Mouse (Mus musculus): ENCODE measurements at regions not wholly inside any gene's neighbourhood (a gene's known extent, or its start where the extent isn't known, plus 50 kb on each side); places are given as distances from the start of the nearest gene placed in this dataset.

GRCm38 (mm10) chr6:16064691-16065090 is 344.2 kb downstream of the Mdfic start:
- no peak for ATAC-seq

GRCm38 (mm10) chr6:16065121-16065520 is 344.7 kb downstream of the Mdfic start:
- ATAC-seq: no peak

- ATAC-seq: no peak
These were observed 355.8 kb downstream of the Mdfic start for GRCm38 (mm10) chr6:16076266-16076665.

- ATAC-seq: no peak
These were observed 356.8 kb downstream of the Mdfic start for GRCm38 (mm10) chr6:16077195-16077810.

GRCm38 (mm10) chr6:16077917-16078316 is 357.5 kb downstream of the Mdfic start:
- ATAC-seq: no peak

- no peak for ATAC-seq
These were observed 366.6 kb downstream of the Mdfic start for GRCm38 (mm10) chr6:16086952-16087537.

GRCm38 (mm10) chr6:16098761-16099160 is 378.3 kb downstream of the Mdfic start:
- no peak for ATAC-seq

- no peak for ATAC-seq
These were observed 420.5 kb downstream of the Mdfic start for GRCm38 (mm10) chr6:16141009-16141408.

- no peak for ATAC-seq
These were observed 424.1 kb downstream of the Mdfic start for GRCm38 (mm10) chr6:16144538-16144937.

GRCm38 (mm10) chr6:16150535-16150934 is 430.1 kb downstream of the Mdfic start:
- ATAC-seq: no peak

- ATAC-seq: no peak
These were observed 431.0 kb downstream of the Mdfic start for GRCm38 (mm10) chr6:16151478-16151877.

GRCm38 (mm10) chr6:16152691-16153090 is 432.2 kb downstream of the Mdfic start:
- ATAC-seq: no peak

GRCm38 (mm10) chr6:16165012-16165411 is 444.6 kb downstream of the Mdfic start:
- no peak for ATAC-seq

GRCm38 (mm10) chr6:16171871-16172270 is 451.4 kb downstream of the Mdfic start:
- ATAC-seq: no peak

GRCm38 (mm10) chr6:16177313-16177712 is 456.9 kb downstream of the Mdfic start:
- ATAC-seq: no peak

- ATAC-seq: no peak
These were observed 467.6 kb downstream of the Mdfic start for GRCm38 (mm10) chr6:16187983-16188550.

- ATAC-seq: no peak
These were observed 492.5 kb downstream of the Mdfic start for GRCm38 (mm10) chr6:16212975-16213374.

GRCm38 (mm10) chr6:16213635-16214034 is 493.2 kb downstream of the Mdfic start:
- ATAC-seq: no peak

GRCm38 (mm10) chr6:16221002-16221627 is 500.7 kb downstream of the Mdfic start:
- peak; percentile 77 for ATAC-seq
